Mouse (Mus musculus) urinary bladder, postnatal 14 days (tissue): ENCODE results near the gene Mycn.

Source experiments
- DNase-seq: peaks from one replicate; pipeline ENCODE4 v3.0.0; 2021; ENCODE audit warnings: low spot score

Gene Mycn

GRCm38 (mm10) chr12:12941661-12942363 lies at the start of gene Mycn:
Mycn (minus strand) TSS chr12:12941914.
- peak; percentile 47 for DNase-seq

GRCm38 (mm10) chr12:12987376-12987775 lies 45.7 kb upstream of the Mycn start:
- DNase-seq = no peak

GRCm38 (mm10) chr12:12986612-12987206 lies 45.0 kb upstream of the Mycn start:
- DNase-seq = no peak

GRCm38 (mm10) chr12:12983032-12983431 lies 41.3 kb upstream of the Mycn start:
- DNase-seq = no peak

GRCm38 (mm10) chr12:12975397-12975796 lies 33.7 kb upstream of the Mycn start:
- no peak for DNase-seq

- DNase-seq = no peak
These were observed 31.2 kb upstream of the Mycn start for GRCm38 (mm10) chr12:12972756-12973435.

GRCm38 (mm10) chr12:12967946-12968345 lies 26.2 kb upstream of the Mycn start:
- no peak for DNase-seq

GRCm38 (mm10) chr12:12964856-12965255 lies 23.1 kb upstream of the Mycn start:
- DNase-seq = no peak

- no peak for DNase-seq
These were observed 5.9 kb upstream of the Mycn start for GRCm38 (mm10) chr12:12947606-12948005.

- no peak for DNase-seq
These were observed 1.6 kb upstream of the Mycn start for GRCm38 (mm10) chr12:12943288-12943687.

- DNase-seq = peak; percentile 81
These were observed 793 bp upstream of the Mycn start for GRCm38 (mm10) chr12:12942364-12943050.

GRCm38 (mm10) chr12:12941129-12941504 lies 597 bp downstream of the Mycn start:
- DNase-seq = no peak

GRCm38 (mm10) chr12:12940466-12941128 lies 1.1 kb downstream of the Mycn start:
- DNase-seq = no peak

GRCm38 (mm10) chr12:12939581-12940465 lies 1.9 kb downstream of the Mycn start:
- no peak for DNase-seq

- DNase-seq = peak; percentile 13
These were observed 2.9 kb downstream of the Mycn start for GRCm38 (mm10) chr12:12938850-12939249.

GRCm38 (mm10) chr12:12938361-12938760 lies 3.4 kb downstream of the Mycn start:
- DNase-seq = peak; percentile 56

- DNase-seq = no peak
These were observed 4.0 kb downstream of the Mycn start for GRCm38 (mm10) chr12:12937746-12938145.

GRCm38 (mm10) chr12:12937088-12937487 lies 4.6 kb downstream of the Mycn start:
- no peak for DNase-seq

- no peak for DNase-seq
These were observed 9.5 kb downstream of the Mycn start for GRCm38 (mm10) chr12:12932238-12932637.

GRCm38 (mm10) chr12:12928239-12928638 lies 13.5 kb downstream of the Mycn start:
- DNase-seq = no peak

- no peak for DNase-seq
These were observed 14.7 kb downstream of the Mycn start for GRCm38 (mm10) chr12:12926975-12927527.
